Mouse (Mus musculus): ENCODE data around the gene Tob2.
A peak's percentile ranks its signal among the peaks of the same experiment; 100 is the strongest.

Tob2 gene

GRCm38 (mm10) chr15:81858517-81859329, at the start of gene Tob2:
Gene Tob2, minus strand, starts transcription at chr15:81858796.
- no peak for DNase-seq (ENCODE audit: inconsistent ontology term)

- DNase-seq (ENCODE audit: inconsistent ontology term): no peak
Observed at GRCm38 (mm10) chr15:81907953-81908352, 49.4 kb upstream of the Tob2 start.

- peak; percentile 33 for DNase-seq (ENCODE audit: inconsistent ontology term)
Observed at GRCm38 (mm10) chr15:81904939-81905338, 46.3 kb upstream of the Tob2 start.

GRCm38 (mm10) chr15:81898751-81899150, 40.2 kb upstream of the Tob2 start:
- no peak for DNase-seq (ENCODE audit: inconsistent ontology term)

GRCm38 (mm10) chr15:81897607-81898285, 39.1 kb upstream of the Tob2 start:
- no peak for DNase-seq (ENCODE audit: inconsistent ontology term)

- DNase-seq (ENCODE audit: inconsistent ontology term): no peak
Observed at GRCm38 (mm10) chr15:81896407-81896806, 37.8 kb upstream of the Tob2 start.

GRCm38 (mm10) chr15:81894002-81894401, 35.4 kb upstream of the Tob2 start:
- no peak for DNase-seq (ENCODE audit: inconsistent ontology term)

- DNase-seq (ENCODE audit: inconsistent ontology term): no peak
Observed at GRCm38 (mm10) chr15:81891822-81892580, 33.4 kb upstream of the Tob2 start.

- DNase-seq (ENCODE audit: inconsistent ontology term): no peak
Observed at GRCm38 (mm10) chr15:81891140-81891802, 32.7 kb upstream of the Tob2 start.

- DNase-seq (ENCODE audit: inconsistent ontology term): no peak
Observed at GRCm38 (mm10) chr15:81889175-81889574, 30.6 kb upstream of the Tob2 start.

- no peak for DNase-seq (ENCODE audit: inconsistent ontology term)
Observed at GRCm38 (mm10) chr15:81886795-81887550, 28.4 kb upstream of the Tob2 start.

GRCm38 (mm10) chr15:81885418-81885934, 26.9 kb upstream of the Tob2 start:
- no peak for DNase-seq (ENCODE audit: inconsistent ontology term)

- no peak for DNase-seq (ENCODE audit: inconsistent ontology term)
Observed at GRCm38 (mm10) chr15:81882348-81882747, 23.8 kb upstream of the Tob2 start.

- DNase-seq (ENCODE audit: inconsistent ontology term): peak; percentile 43
Observed at GRCm38 (mm10) chr15:81879531-81880401, 21.2 kb upstream of the Tob2 start.

- peak; percentile 98 for DNase-seq (ENCODE audit: inconsistent ontology term)
Observed at GRCm38 (mm10) chr15:81872262-81873136, 13.9 kb upstream of the Tob2 start, which contains the start of gene Aco2. Gene Aco2, plus strand, starts transcription at chr15:81872309.

GRCm38 (mm10) chr15:81871604-81872261, 13.1 kb upstream of the Tob2 start, which contains the start of gene Phf5a:
Gene Phf5a, minus strand, starts transcription at chr15:81871911.
- DNase-seq (ENCODE audit: inconsistent ontology term): peak; percentile 99

- no peak for DNase-seq (ENCODE audit: inconsistent ontology term)
Observed at GRCm38 (mm10) chr15:81869985-81870384, 11.4 kb upstream of the Tob2 start.

GRCm38 (mm10) chr15:81864238-81864637, 5.6 kb upstream of the Tob2 start:
- DNase-seq (ENCODE audit: inconsistent ontology term): no peak
